Comparison of ENCODE assay signal across 12 mouse cellular contexts in the genomic region with DNA sequence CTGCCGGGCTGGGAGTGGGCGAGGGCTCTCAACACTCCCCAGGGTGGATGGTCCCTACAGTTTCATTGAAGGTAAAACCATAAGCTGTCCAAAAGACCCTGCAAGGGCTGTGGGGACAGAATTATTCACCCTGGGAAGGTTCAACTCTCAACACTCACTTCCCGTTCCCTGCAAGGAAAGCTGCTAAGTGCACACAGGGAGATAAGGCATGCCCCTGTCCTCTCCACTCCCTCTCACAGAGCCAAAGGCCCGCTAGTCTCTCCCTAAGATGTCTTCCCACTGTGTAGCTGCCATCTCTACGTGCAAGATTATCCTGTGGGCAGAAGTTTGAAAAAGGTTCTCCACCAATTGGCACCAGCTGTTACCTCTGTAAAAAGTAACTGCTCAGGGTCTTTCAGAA.
DNase-seq lines count a peak whose midpoint lies in the region; ATAC-seq and TF ChIP-seq lines count a peak whose summit lies in the region.
"Had no signal": no experiment of that assay in that cellular context is flagged by ENCODE, and none has a peak within 500 bp of the region (broad histone marks: within the 10 kb centered on the region; RNA-seq: fewer than 3 reads in every experiment).

No protein-coding gene starts in this region.

- no peak overlapping the region for H3K4me3 ChIP-seq in intestine, embryonic 15.5 days (replicated peaks)
- H3K4me3 ChIP-seq in intestine, embryonic 16.5 days (ENCODE audit: low read length): no peak overlapping the region
- no peak overlapping the region for H3K4me3 ChIP-seq in neural tube, embryonic 11.5 days (ENCODE audit: low read depth, low read length)
- no peak overlapping the region for H3K4me3 ChIP-seq in neural tube, embryonic 15.5 days (replicated peaks)
- no peak overlapping the region for H3K4me3 ChIP-seq in limb, embryonic 13.5 days
- H3K4me3 ChIP-seq in stomach, postnatal 0 days (ENCODE audit: low read depth, low read length): no peak overlapping the region
- H3K4me3 ChIP-seq: erythroblast, embryonic 14.5 days; hindbrain, embryonic 15.5 days; layer of hippocampus, adult 2 months had no signal

- no peak overlapping the region for H3K9ac ChIP-seq in intestine, embryonic 15.5 days
- no peak overlapping the region for H3K9ac ChIP-seq in intestine, embryonic 16.5 days (ENCODE audit: low read depth, low read length)
- peak overlapping the region; percentile 22; the same call in 1 of the 2 replicates for H3K9ac ChIP-seq in neural tube, embryonic 11.5 days (ENCODE audit: low read length)
- H3K9ac ChIP-seq in neural tube, embryonic 15.5 days (replicated peaks): no peak overlapping the region
- H3K9ac ChIP-seq in limb, embryonic 13.5 days: peak overlapping the region; percentile 20; the same call in 1 of the 2 replicates
- H3K9ac ChIP-seq in stomach, postnatal 0 days (ENCODE audit: low read length): no peak overlapping the region
- H3K9ac ChIP-seq: hindbrain, embryonic 15.5 days had no signal

- H3K4me2 ChIP-seq in intestine, embryonic 15.5 days (replicated peaks): no peak overlapping the region
- no peak overlapping the region for H3K4me2 ChIP-seq in intestine, embryonic 16.5 days (ENCODE audit: low read depth, low read length)
- H3K4me2 ChIP-seq in neural tube, embryonic 11.5 days (ENCODE audit: low read depth): no peak overlapping the region
- H3K4me2 ChIP-seq in neural tube, embryonic 15.5 days: no peak overlapping the region
- no peak overlapping the region for H3K4me2 ChIP-seq in limb, embryonic 13.5 days (replicated peaks)
- H3K4me2 ChIP-seq in stomach, postnatal 0 days (replicated peaks; ENCODE audit: low read depth): no peak overlapping the region
- H3K4me2 ChIP-seq: hindbrain, embryonic 15.5 days had no signal

- WGBS in intestine, embryonic 15.5 days: 51% methylated on average over 5 of the region's 5 CpGs
- WGBS in intestine, embryonic 16.5 days: 59% methylated on average over 5 of the region's 5 CpGs
- WGBS in neural tube, embryonic 11.5 days: 55% methylated on average over 5 of the region's 5 CpGs
- 50% methylated on average over 5 of the region's 5 CpGs for WGBS in neural tube, embryonic 15.5 days
- 57% methylated on average over 5 of the region's 5 CpGs for WGBS in limb, embryonic 13.5 days
- WGBS in stomach, postnatal 0 days: 62% methylated on average over 5 of the region's 5 CpGs

- H3K9me3 ChIP-seq in intestine, embryonic 15.5 days: no peaks in the 10 kb centered on the region
- H3K9me3 ChIP-seq in intestine, embryonic 16.5 days (ENCODE audit: control insufficient read depth, low read length): no peaks in the 10 kb centered on the region
- H3K9me3 ChIP-seq in neural tube, embryonic 11.5 days (ENCODE audit: control insufficient read depth, low read length): no peaks in the 10 kb centered on the region
- H3K9me3 ChIP-seq in neural tube, embryonic 15.5 days (replicated peaks): no peaks in the 10 kb centered on the region
- no peaks in the 10 kb centered on the region for H3K9me3 ChIP-seq in limb, embryonic 13.5 days
- H3K9me3 ChIP-seq in stomach, postnatal 0 days (ENCODE audit: control insufficient read depth, low read length): no peaks in the 10 kb centered on the region
- H3K9me3 ChIP-seq: hindbrain, embryonic 15.5 days had no signal

- H3K27me3 ChIP-seq in intestine, embryonic 15.5 days (replicated peaks): no peaks in the 10 kb centered on the region
- no peaks in the 10 kb centered on the region for H3K27me3 ChIP-seq in intestine, embryonic 16.5 days (replicated peaks; ENCODE audit: control insufficient read depth, insufficient read depth, low read length)
- H3K27me3 ChIP-seq in neural tube, embryonic 11.5 days (ENCODE audit: control insufficient read depth, insufficient read depth, low read length): no peaks in the 10 kb centered on the region
- H3K27me3 ChIP-seq in neural tube, embryonic 15.5 days (replicated peaks): no peaks in the 10 kb centered on the region
- no peaks in the 10 kb centered on the region for H3K27me3 ChIP-seq in limb, embryonic 13.5 days
- no peaks in the 10 kb centered on the region for H3K27me3 ChIP-seq in stomach, postnatal 0 days (ENCODE audit: control insufficient read depth, insufficient read depth, low read length)
- H3K27me3 ChIP-seq: hindbrain, embryonic 15.5 days had no signal

- DNase-seq in neural tube, embryonic 11.5 days (ENCODE audit: low spot score): no peak
- no peak for DNase-seq in stomach, postnatal 0 days (ENCODE audit: low spot score)
- DNase-seq in adrenal gland, adult (ENCODE audit: inconsistent age in 2 of 2, low spot score in 1 of 2): no peak
- DNase-seq in yolk sac, embryonic 10.5 days (ENCODE audit: low spot score): no peak
- DNase-seq: cerebellum, postnatal 10 days had no signal

- TF ChIP-seq CTCF in stomach, postnatal 0 days (IDR thresholded peaks at IDR 0.05; ENCODE audit: low read depth): no peak

- peaks cover 35% of the 10 kb centered on the region for H3K4me1 ChIP-seq in intestine, embryonic 15.5 days (replicated peaks)
- peaks cover 38% of the 10 kb centered on the region for H3K4me1 ChIP-seq in intestine, embryonic 16.5 days (ENCODE audit: control insufficient read depth, insufficient read depth, low read length)
- peaks cover 20% of the 10 kb centered on the region for H3K4me1 ChIP-seq in neural tube, embryonic 11.5 days (ENCODE audit: control insufficient read depth, insufficient read depth, low read length)
- peaks cover 36% of the 10 kb centered on the region for H3K4me1 ChIP-seq in neural tube, embryonic 15.5 days
- H3K4me1 ChIP-seq in limb, embryonic 13.5 days: peaks cover 67% of the 10 kb centered on the region
- peaks cover 2% of the 10 kb centered on the region; the same call in 1 of the 2 replicates for H3K4me1 ChIP-seq in stomach, postnatal 0 days (replicated peaks; ENCODE audit: control insufficient read depth, insufficient read depth)

- TF ChIP-seq EP300 in stomach, postnatal 0 days (optimal IDR thresholded peaks at IDR 0.05): no peak

- ATAC-seq in intestine, embryonic 15.5 days: no peak
- ATAC-seq in intestine, embryonic 16.5 days: no peak
- no peak for ATAC-seq in neural tube, embryonic 11.5 days (ENCODE audit: insufficient read depth, low FRiP score, low TSS enrichment)
- ATAC-seq in neural tube, embryonic 15.5 days (ENCODE audit: low FRiP score): no peak
- no peak for ATAC-seq in limb, embryonic 13.5 days (ENCODE audit: low FRiP score, low read depth)
- no peak for ATAC-seq in stomach, postnatal 0 days (ENCODE audit: low FRiP score, low TSS enrichment)

- H3K36me3 ChIP-seq in intestine, embryonic 15.5 days: no peaks in the 10 kb centered on the region
- H3K36me3 ChIP-seq in intestine, embryonic 16.5 days (ENCODE audit: control insufficient read depth, insufficient read depth, low read length): no peaks in the 10 kb centered on the region
- H3K36me3 ChIP-seq in neural tube, embryonic 11.5 days (ENCODE audit: control insufficient read depth, insufficient read depth, low read length): no peaks in the 10 kb centered on the region
- no peaks in the 10 kb centered on the region for H3K36me3 ChIP-seq in neural tube, embryonic 15.5 days
- no peaks in the 10 kb centered on the region; the same call in 1 of the 2 replicates for H3K36me3 ChIP-seq in limb, embryonic 13.5 days
- no peaks in the 10 kb centered on the region for H3K36me3 ChIP-seq in stomach, postnatal 0 days (ENCODE audit: control insufficient read depth, insufficient read depth, low read length)
- H3K36me3 ChIP-seq: hindbrain, embryonic 15.5 days had no signal

- H3K27ac ChIP-seq in intestine, embryonic 15.5 days: peak overlapping the region; percentile 9; the same call in 1 of the 2 replicates
- H3K27ac ChIP-seq in intestine, embryonic 16.5 days (ENCODE audit: low read length): no peak overlapping the region
- H3K27ac ChIP-seq in neural tube, embryonic 11.5 days (ENCODE audit: low read depth, low read length): 0 out of 2 replicates have a peak overlapping the region, but pooled peaks have one; percentile 29
- H3K27ac ChIP-seq in neural tube, embryonic 15.5 days (replicated peaks): no peak overlapping the region
- H3K27ac ChIP-seq in limb, embryonic 13.5 days: peak overlapping the region; percentile 52
- H3K27ac ChIP-seq in stomach, postnatal 0 days (replicated peaks): peak overlapping the region; percentile 14; the same call in 1 of the 2 replicates
- H3K27ac ChIP-seq: hindbrain, embryonic 15.5 days; layer of hippocampus, adult 2 months had no signal

Comparison
In these comparisons a context has a peak if more than half of its experiments do, and no peak if none do; other contexts are left out.
1. H3K27ac ChIP-seq: peak in intestine, embryonic 15.5 days (single experiment), neural tube, embryonic 11.5 days (single experiment), limb, embryonic 13.5 days (single experiment) and stomach, postnatal 0 days (single experiment); none in intestine, embryonic 16.5 days (single experiment) and neural tube, embryonic 15.5 days (single experiment).
2. H3K9ac ChIP-seq: peak in neural tube, embryonic 11.5 days (single experiment) and limb, embryonic 13.5 days (single experiment); none in intestine, embryonic 15.5 days (single experiment), intestine, embryonic 16.5 days (single experiment), neural tube, embryonic 15.5 days (single experiment) and stomach, postnatal 0 days (single experiment).